Mouse (Mus musculus) hindbrain, embryonic 15.5 days (tissue): ENCODE results near the gene Rnasel. TPM values are rescaled to one million over a fixed set of nuclear protein-coding genes. Genes with fewer than 3 reads are reported as not detected.
"Not testable (repeated sequence)": the region's sequence is repeated elsewhere in the genome, so short reads cannot be mapped to it uniquely, and the experiment has no call there.

Source experiments
- ATAC-seq: fragments of 200-750 bp; cut with Nextera tagmentation; 2 replicates; pipeline ENCODE4 v1.8.0; 2017; ENCODE audit warnings: low read depth, moderate number of reproducible peaks, moderate TSS enrichment; ENCODE audit not compliant: low FRiP score
- H3K27ac ChIP-seq: fragments of 300-500 bp; sonication (generic); replicated peaks from 2 replicates; pipeline ENCODE4 v1.5.1; 2015; ENCODE audit warnings: mild to moderate bottlenecking, inconsistent platforms
- H3K27me3 ChIP-seq: fragments of 300-500 bp; sonication (generic); 2 replicates; pipeline ENCODE4 v1.6.1; 2015; ENCODE audit warnings: control low read depth, inconsistent platforms
- H3K36me3 ChIP-seq: fragments of 300-500 bp; sonication (generic); 2 replicates; pipeline ENCODE4 v1.6.1; 2015; ENCODE audit warnings: control low read depth, inconsistent platforms
- H3K4me1 ChIP-seq: fragments of 300-500 bp; sonication (generic); replicated peaks from 2 replicates; pipeline ENCODE4 v1.6.1; 2015; ENCODE audit warnings: control low read depth, inconsistent platforms
- H3K4me2 ChIP-seq: fragments of 300-500 bp; sonication (generic); 2 replicates; pipeline ENCODE4 v1.6.1; 2015; ENCODE audit warnings: moderate library complexity, mild to moderate bottlenecking, inconsistent platforms
- H3K4me3 ChIP-seq: fragments of 300-500 bp; sonication (generic); 2 replicates; pipeline ENCODE4 v1.5.1; 2015; ENCODE audit warnings: mild to moderate bottlenecking, inconsistent platforms
- H3K9ac ChIP-seq: fragments of 300-500 bp; sonication (generic); 2 replicates; pipeline ENCODE4 v1.6.1; 2015; ENCODE audit warnings: inconsistent platforms
- H3K9me3 ChIP-seq: fragments of 300-500 bp; sonication (generic); 2 replicates; pipeline ENCODE4 v1.6.1; 2016; ENCODE audit warnings: control low read depth, inconsistent platforms
- WGBS: fragments of 180-500 bp; shearing (Covaris S2); methylation state at CpG from one replicate; pipeline ENCODE4 v1.1.7; 2015; 5-methylcytosine and 5-hydroxymethylcytosine counted together
- polyA plus RNA-seq: library from polyadenylated mRNA; unstranded; fragments of >200 nt; fragmentation: Nextera tagmentation; extraction: Ambion mirVana; gene quantifications from 2 replicates; pipeline ENCODE4 v1.2.1, GENCODE M21; 2015

Rnasel gene
- polyA plus RNA-seq, 1 experiment from 2014 or later, result 39.5 TPM

- Histone ChIP-seq H3K4me3 (no peak overlapping the region), H3K9ac (no peak overlapping the region), H3K27me3 (no peaks in the 10 kb centered on the region), H3K4me1 (peaks cover 44% of the 10 kb centered on the region), H3K27ac (no peak overlapping the region), H3K36me3 (peaks cover 4% of the 10 kb centered on the region; the same call in 1 of the 2 replicates), H3K9me3 (no peaks in the 10 kb centered on the region), H3K4me2 (peak overlapping the region; percentile 50)
- ATAC-seq, result no peak
- 86% methylated on average over 6 of the region's 6 CpGs for WGBS
Measured at GRCm38 (mm10) chr1:153752521-153752920, 3.3 kb downstream of the Rnasel start.

DNA sequence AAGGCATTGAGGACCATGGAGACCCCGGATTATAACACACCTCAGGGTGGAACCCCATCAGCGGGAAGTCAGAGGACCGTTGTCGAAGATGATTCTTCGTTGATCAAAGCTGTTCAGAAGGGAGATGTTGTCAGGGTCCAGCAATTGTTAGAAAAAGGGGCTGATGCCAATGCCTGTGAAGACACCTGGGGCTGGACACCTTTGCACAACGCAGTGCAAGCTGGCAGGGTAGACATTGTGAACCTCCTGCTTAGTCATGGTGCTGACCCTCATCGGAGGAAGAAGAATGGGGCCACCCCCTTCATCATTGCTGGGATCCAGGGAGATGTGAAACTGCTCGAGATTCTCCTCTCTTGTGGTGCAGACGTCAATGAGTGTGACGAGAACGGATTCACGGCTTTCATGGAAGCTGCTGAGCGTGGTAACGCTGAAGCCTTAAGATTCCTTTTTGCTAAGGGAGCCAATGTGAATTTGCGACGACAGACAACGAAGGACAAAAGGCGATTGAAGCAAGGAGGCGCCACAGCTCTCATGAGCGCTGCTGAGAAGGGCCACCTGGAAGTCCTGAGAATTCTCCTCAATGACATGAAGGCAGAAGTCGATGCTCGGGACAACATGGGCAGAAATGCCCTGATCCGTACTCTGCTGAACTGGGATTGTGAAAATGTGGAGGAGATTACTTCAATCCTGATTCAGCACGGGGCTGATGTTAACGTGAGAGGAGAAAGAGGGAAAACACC, 4.7 kb downstream of the Rnasel start:
- Histone ChIP-seq H3K4me3 (no peak overlapping the region), H3K9me3 (no peaks in the 10 kb centered on the region), H3K27ac (no peak overlapping the region), H3K4me2 (no peak overlapping the region), H3K9ac (no peak overlapping the region), H3K27me3 (no peaks in the 10 kb centered on the region), H3K36me3 (peaks cover 9% of the 10 kb centered on the region; the same call in 1 of the 2 replicates), H3K4me1 (peaks cover 32% of the 10 kb centered on the region)
- no peak for ATAC-seq
- WGBS, result 77% methylated on average over 25 of the region's 25 CpGs

DNA sequence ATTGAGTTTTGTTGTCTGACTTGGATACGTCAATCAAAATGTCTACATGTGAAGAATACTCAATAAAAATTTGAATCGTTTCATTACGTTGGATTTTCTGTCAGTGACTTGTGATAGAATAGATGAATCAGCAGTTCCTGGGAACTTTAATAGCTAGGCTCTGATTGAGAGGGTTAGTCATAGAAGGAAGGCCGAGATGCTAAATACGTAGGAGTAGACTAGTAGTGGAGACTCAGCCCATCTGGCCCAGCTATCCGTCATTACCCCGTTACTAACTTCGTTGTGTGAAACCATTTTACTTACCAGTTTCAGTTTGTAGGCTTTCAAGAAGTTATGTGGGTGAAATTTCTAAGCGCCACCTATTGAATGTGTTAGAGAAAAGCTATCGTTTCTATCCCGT, 14.9 kb downstream of the Rnasel start:
- Histone ChIP-seq H3K4me1 (no peaks in the 10 kb centered on the region), H3K27me3 (no peaks in the 10 kb centered on the region), H3K9ac (no peak overlapping the region), H3K27ac (no peak overlapping the region), H3K4me3 (no peak overlapping the region), H3K9me3 (no peaks in the 10 kb centered on the region), H3K36me3 (peaks cover 14% of the 10 kb centered on the region), H3K4me2 (no peak overlapping the region)
- 89% methylated on average over 11 of the region's 11 CpGs for WGBS
- no peak for ATAC-seq

- no peak overlapping the region for H3K4me2 ChIP-seq
Measured at GRCm38 (mm10) chr1:153766298-153766697, 17.1 kb downstream of the Rnasel start.

DNA sequence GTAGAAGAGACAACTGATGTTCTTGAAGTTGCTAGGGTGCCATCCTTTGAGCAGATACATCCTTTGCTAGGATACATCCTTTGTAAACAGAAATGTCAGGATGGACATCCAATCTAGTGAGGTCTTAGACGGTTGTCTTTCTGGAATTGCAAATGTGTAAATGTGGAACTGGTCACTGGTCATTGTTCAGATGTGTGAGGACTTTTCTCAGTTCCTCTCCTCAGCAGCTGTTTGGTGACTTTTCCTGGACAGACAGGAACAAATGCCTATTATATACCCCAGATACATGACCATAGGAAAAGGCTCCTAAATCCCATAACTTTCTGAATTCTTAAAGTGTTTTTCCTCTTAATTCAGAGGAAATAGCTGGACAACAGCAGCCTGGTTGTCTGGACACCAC, 18.1 kb downstream of the Rnasel start:
- Histone ChIP-seq H3K36me3 (peaks cover 5% of the 10 kb centered on the region; the same call in 1 of the 2 replicates), H3K9me3 (no peaks in the 10 kb centered on the region), H3K27ac (no peak overlapping the region), H3K4me2 (no peak overlapping the region), H3K4me1 (no peaks in the 10 kb centered on the region), H3K9ac (no peak overlapping the region), H3K4me3 (no peak overlapping the region), H3K27me3 (no peaks in the 10 kb centered on the region)
- WGBS, result 88% methylated on average over 1 of the region's 1 CpGs
- no peak for ATAC-seq

More at GRCm38 (mm10) chr1:153766298-153766697, 17.1 kb downstream of the Rnasel start:
- Histone ChIP-seq H3K9me3 (no peaks in the 10 kb centered on the region), H3K27me3 (no peaks in the 10 kb centered on the region), H3K9ac (no peak overlapping the region), H3K27ac (no peak overlapping the region), H3K4me1 (no peaks in the 10 kb centered on the region), H3K4me3 (no peak overlapping the region), H3K36me3 (peaks cover 5% of the 10 kb centered on the region; the same call in 1 of the 2 replicates)
- 40% methylated on average over 8 of the region's 8 CpGs for WGBS
- no peak for ATAC-seq

DNA sequence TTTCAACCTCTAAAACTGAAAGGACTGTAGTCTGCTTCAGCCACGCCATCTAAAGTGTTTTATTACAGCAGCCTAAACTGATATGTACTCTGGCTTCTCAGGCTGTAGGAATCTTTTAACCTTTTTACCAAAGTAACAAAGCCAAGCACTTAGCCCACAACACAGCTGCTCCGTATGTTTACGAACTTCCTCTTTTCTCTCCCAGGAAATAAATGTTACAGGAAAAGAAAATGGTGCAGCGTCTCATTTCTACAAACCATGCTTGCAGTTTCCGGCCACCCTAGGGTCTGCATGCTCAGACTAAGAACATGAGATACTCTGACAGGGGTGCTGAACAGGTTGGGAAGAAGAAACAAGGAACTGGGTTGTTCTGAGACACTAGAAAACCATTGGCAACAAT, 19.2 kb downstream of the Rnasel start:
- no peak for ATAC-seq
- H3K9me3 ChIP-seq, result no peaks in the 10 kb centered on the region
- H3K27ac ChIP-seq, result no peak overlapping the region
- no peaks in the 10 kb centered on the region for H3K4me1 ChIP-seq
- H3K36me3 ChIP-seq, result no peaks in the 10 kb centered on the region
- no peak overlapping the region for H3K4me3 ChIP-seq
- no peak overlapping the region for H3K9ac ChIP-seq
- 84% methylated on average over 5 of the region's 5 CpGs for WGBS
- no peak overlapping the region for H3K4me2 ChIP-seq
- H3K27me3 ChIP-seq, result no peaks in the 10 kb centered on the region

- not testable (repeated sequence) for H3K4me1 ChIP-seq, H3K9me3 ChIP-seq, H3K27me3 ChIP-seq, ATAC-seq, H3K27ac ChIP-seq, H3K36me3 ChIP-seq, H3K9ac ChIP-seq, H3K4me3 ChIP-seq, H3K4me2 ChIP-seq
- 71% methylated on average over 6 of the region's 6 CpGs for WGBS
Measured at GRCm38 (mm10) chr1:153769571-153769970, 20.3 kb downstream of the Rnasel start.

- no peak overlapping the region for H3K4me3 ChIP-seq
- H3K4me1 ChIP-seq, result no peaks in the 10 kb centered on the region
- no peaks in the 10 kb centered on the region for H3K9me3 ChIP-seq
- WGBS, result 84% methylated on average over 10 of the region's 10 CpGs
- H3K36me3 ChIP-seq, result no peaks in the 10 kb centered on the region
- ATAC-seq, result no peak
- H3K27ac ChIP-seq, result no peak overlapping the region
- H3K27me3 ChIP-seq, result no peaks in the 10 kb centered on the region
- no peak overlapping the region for H3K4me2 ChIP-seq
- H3K9ac ChIP-seq, result no peak overlapping the region
Measured at GRCm38 (mm10) chr1:153769998-153770775, 21.0 kb downstream of the Rnasel start.

- no peaks in the 10 kb centered on the region for H3K4me1 ChIP-seq
- H3K27ac ChIP-seq, result no peak overlapping the region
- ATAC-seq, result no peak
- 91% methylated on average over 1 of the region's 1 CpGs for WGBS
- H3K36me3 ChIP-seq, result no peaks in the 10 kb centered on the region
- H3K4me3 ChIP-seq, result no peak overlapping the region
- no peak overlapping the region for H3K9ac ChIP-seq
- no peaks in the 10 kb centered on the region for H3K9me3 ChIP-seq
- H3K4me2 ChIP-seq, result no peak overlapping the region
- H3K27me3 ChIP-seq, result no peaks in the 10 kb centered on the region
Measured at GRCm38 (mm10) chr1:153770776-153771167, 21.5 kb downstream of the Rnasel start.

DNA sequence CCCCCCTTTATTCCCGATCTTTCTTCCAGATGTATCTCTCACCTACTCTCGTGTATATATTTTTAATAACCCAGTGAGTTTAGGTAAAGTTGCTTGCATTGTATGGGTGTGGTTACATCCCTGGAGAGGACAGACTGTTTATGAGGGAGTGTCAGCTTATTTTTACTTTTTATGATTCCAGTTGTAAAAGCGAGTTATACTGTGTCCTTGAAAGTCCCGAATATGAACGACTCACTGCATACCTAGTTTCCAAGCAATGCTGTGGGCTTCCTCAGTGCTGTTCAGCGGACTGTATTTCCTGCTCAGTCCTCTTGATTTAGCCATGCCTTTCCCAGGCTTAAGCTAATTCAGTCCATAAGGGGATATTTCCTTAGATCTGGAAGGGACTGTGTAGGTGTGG, 25.9 kb downstream of the Rnasel start:
- Histone ChIP-seq H3K36me3 (no peaks in the 10 kb centered on the region), H3K9me3 (no peaks in the 10 kb centered on the region), H3K4me3 (no peak overlapping the region), H3K27me3 (no peaks in the 10 kb centered on the region), H3K27ac (no peak overlapping the region), H3K4me1 (no peaks in the 10 kb centered on the region), H3K4me2 (no peak overlapping the region), H3K9ac (no peak overlapping the region)
- no peak for ATAC-seq
- WGBS, result 92% methylated on average over 6 of the region's 6 CpGs

- H3K27me3 ChIP-seq, result no peaks in the 10 kb centered on the region
- no peak for ATAC-seq
- no peak overlapping the region for H3K4me3 ChIP-seq
- no peak overlapping the region for H3K27ac ChIP-seq
- WGBS, result 81% methylated on average over 7 of the region's 7 CpGs
- H3K9me3 ChIP-seq, result no peaks in the 10 kb centered on the region
- no peaks in the 10 kb centered on the region for H3K36me3 ChIP-seq
- no peak overlapping the region for H3K4me2 ChIP-seq
- H3K9ac ChIP-seq, result no peak overlapping the region
- H3K4me1 ChIP-seq, result no peaks in the 10 kb centered on the region
Measured at GRCm38 (mm10) chr1:153776257-153776656, 27.0 kb downstream of the Rnasel start.

GRCm38 (mm10) chr1:153778205-153778604, 29.0 kb downstream of the Rnasel start:
- Histone ChIP-seq H3K4me2 (no peak overlapping the region), H3K4me3 (no peak overlapping the region), H3K9ac (no peak overlapping the region), H3K36me3 (no peaks in the 10 kb centered on the region), H3K27me3 (no peaks in the 10 kb centered on the region), H3K27ac (no peak overlapping the region), H3K4me1 (no peaks in the 10 kb centered on the region), H3K9me3 (no peaks in the 10 kb centered on the region)
- ATAC-seq, result no peak
- 95% methylated on average over 10 of the region's 10 CpGs for WGBS
